Mouse (Mus musculus): ENCODE data around the gene Eefsec.

The Eefsec gene

GRCm38 (mm10) chr6:88446063-88447002, at the start of gene Eefsec:
Eefsec (minus strand) TSS chr6:88446539.
- peak; percentile 91 for DNase-seq

- DNase-seq = no peak
Measured at GRCm38 (mm10) chr6:88493712-88494111, 47.4 kb upstream of the Eefsec start.

- no peak for DNase-seq
Measured at GRCm38 (mm10) chr6:88490629-88491354, 44.5 kb upstream of the Eefsec start.

- DNase-seq = no peak
Measured at GRCm38 (mm10) chr6:88489834-88490233, 43.5 kb upstream of the Eefsec start.

GRCm38 (mm10) chr6:88489026-88489425, 42.7 kb upstream of the Eefsec start:
- DNase-seq = no peak

GRCm38 (mm10) chr6:88486893-88487292, 40.6 kb upstream of the Eefsec start:
- DNase-seq = peak; percentile 66

- no peak for DNase-seq
Measured at GRCm38 (mm10) chr6:88485378-88485777, 39.0 kb upstream of the Eefsec start.

GRCm38 (mm10) chr6:88483913-88484312, 37.6 kb upstream of the Eefsec start:
- DNase-seq = no peak

- no peak for DNase-seq
Measured at GRCm38 (mm10) chr6:88483111-88483510, 36.8 kb upstream of the Eefsec start.

- no peak for DNase-seq
Measured at GRCm38 (mm10) chr6:88480421-88480820, 34.1 kb upstream of the Eefsec start.

GRCm38 (mm10) chr6:88469878-88470277, 23.5 kb upstream of the Eefsec start:
- no peak for DNase-seq

GRCm38 (mm10) chr6:88465181-88465920, 19.0 kb upstream of the Eefsec start, which contains the start of gene Ruvbl1:
Ruvbl1 (plus strand) TSS chr6:88465409.
- peak; percentile 91 for DNase-seq

GRCm38 (mm10) chr6:88454545-88454944, 8.2 kb upstream of the Eefsec start:
- no peak for DNase-seq

- no peak for DNase-seq
Measured at GRCm38 (mm10) chr6:88447454-88447853, 1.1 kb upstream of the Eefsec start.

GRCm38 (mm10) chr6:88445661-88446060, 678 bp downstream of the Eefsec start:
- DNase-seq = no peak

GRCm38 (mm10) chr6:88444076-88444750, 2.1 kb downstream of the Eefsec start:
- no peak for DNase-seq

GRCm38 (mm10) chr6:88443446-88443845, 2.9 kb downstream of the Eefsec start:
- DNase-seq = no peak

- DNase-seq = peak; percentile 67
Measured at GRCm38 (mm10) chr6:88442551-88442950, 3.8 kb downstream of the Eefsec start.

GRCm38 (mm10) chr6:88439056-88439455, 7.3 kb downstream of the Eefsec start:
- DNase-seq = no peak

GRCm38 (mm10) chr6:88435609-88436008, 10.7 kb downstream of the Eefsec start:
- DNase-seq = no peak

- no peak for DNase-seq
Measured at GRCm38 (mm10) chr6:88431202-88431601, 15.1 kb downstream of the Eefsec start.

- no peak for DNase-seq
Measured at GRCm38 (mm10) chr6:88416130-88416758, 30.1 kb downstream of the Eefsec start.

All from thymus, postnatal 25 days (tissue).